Mouse (Mus musculus): ENCODE results near the gene Slc26a9. TPM values are rescaled to one million over a fixed set of nuclear protein-coding genes. Genes with fewer than 3 reads are reported as not detected.

Gene Slc26a9
- total and polyA plus RNA-seq, 2 experiments = under 0.01 TPM; not detected in 1

- H3K4me3 ChIP-seq (ENCODE audit: insufficient read depth, low read depth, low read length) = no peak overlapping the region
- no peaks in the 10 kb centered on the region for H3K79me2 ChIP-seq (ENCODE audit: control insufficient read depth, insufficient read depth, low read length)
- no peak overlapping the region for H3K27ac ChIP-seq (replicated peaks; ENCODE audit: insufficient read depth, low read depth, low read length)
- no peak overlapping the region for H3K9ac ChIP-seq (ENCODE audit: low read depth, low read length)
- no peaks in the 10 kb centered on the region for H3K36me3 ChIP-seq (ENCODE audit: control insufficient read depth, insufficient read depth, low read length)
- no peaks in the 10 kb centered on the region for H3K27me3 ChIP-seq (ENCODE audit: control insufficient read depth, insufficient read depth, low read length)
- H3K4me1 ChIP-seq (ENCODE audit: control insufficient read depth, insufficient read depth, low read length) = no peaks in the 10 kb centered on the region
- DNase-seq (ENCODE audit: extremely low read depth, low read depth, low spot score) = no peak
- TF ChIP-seq POLR2A (IDR thresholded peaks at IDR 0.05; ENCODE audit: extremely low read depth, insufficient read depth, low read length) = no peak
- no peak for TF ChIP-seq CTCF (IDR thresholded peaks at IDR 0.05; ENCODE audit: low read depth, low read length)
- 94% methylated on average over 6 of the region's 6 CpGs for WGBS
Observed at GRCm38 (mm10) chr1:131757211-131757610, 13.4 kb downstream of the Slc26a9 start.

GRCm38 (mm10) chr1:131758796-131759195 is 15.0 kb downstream of the Slc26a9 start:
- Histone ChIP-seq H3K27me3 (ENCODE audit: control insufficient read depth, insufficient read depth, low read length) (no peaks in the 10 kb centered on the region), H3K27ac (replicated peaks; ENCODE audit: insufficient read depth, low read depth, low read length) (no peak overlapping the region), H3K4me3 (ENCODE audit: insufficient read depth, low read depth, low read length) (no peak overlapping the region), H3K4me1 (ENCODE audit: control insufficient read depth, insufficient read depth, low read length) (no peaks in the 10 kb centered on the region), H3K9ac (ENCODE audit: low read depth, low read length) (no peak overlapping the region), H3K79me2 (ENCODE audit: control insufficient read depth, insufficient read depth, low read length) (no peaks in the 10 kb centered on the region), H3K36me3 (ENCODE audit: control insufficient read depth, insufficient read depth, low read length) (no peaks in the 10 kb centered on the region)
- no peak for DNase-seq (ENCODE audit: extremely low read depth, low read depth, low spot score)
- 90% methylated on average over 7 of the region's 7 CpGs for WGBS
- no peak for TF ChIP-seq POLR2A (IDR thresholded peaks at IDR 0.05; ENCODE audit: extremely low read depth, insufficient read depth, low read length)
- TF ChIP-seq CTCF (IDR thresholded peaks at IDR 0.05; ENCODE audit: low read depth, low read length) = no peak

GRCm38 (mm10) chr1:131759667-131760427 is 16.0 kb downstream of the Slc26a9 start:
- no peak for DNase-seq (ENCODE audit: extremely low read depth, low read depth, low spot score)
- no peaks in the 10 kb centered on the region for H3K79me2 ChIP-seq (ENCODE audit: control insufficient read depth, insufficient read depth, low read length)
- H3K27ac ChIP-seq (replicated peaks; ENCODE audit: insufficient read depth, low read depth, low read length) = no peak overlapping the region
- H3K4me1 ChIP-seq (ENCODE audit: control insufficient read depth, insufficient read depth, low read length) = no peaks in the 10 kb centered on the region
- no peak for TF ChIP-seq POLR2A (IDR thresholded peaks at IDR 0.05; ENCODE audit: extremely low read depth, insufficient read depth, low read length)
- TF ChIP-seq CTCF (IDR thresholded peaks at IDR 0.05; ENCODE audit: low read depth, low read length) = no peak
- WGBS = 74% methylated on average over 9 of the region's 9 CpGs
- no peak overlapping the region for H3K4me3 ChIP-seq (ENCODE audit: insufficient read depth, low read depth, low read length)
- H3K36me3 ChIP-seq (ENCODE audit: control insufficient read depth, insufficient read depth, low read length) = no peaks in the 10 kb centered on the region
- H3K9ac ChIP-seq (ENCODE audit: low read depth, low read length) = no peak overlapping the region
- no peaks in the 10 kb centered on the region for H3K27me3 ChIP-seq (ENCODE audit: control insufficient read depth, insufficient read depth, low read length)

- H3K9ac ChIP-seq (ENCODE audit: low read depth, low read length) = no peak overlapping the region
- DNase-seq (ENCODE audit: extremely low read depth, low read depth, low spot score) = no peak
- 92% methylated on average over 3 of the region's 3 CpGs for WGBS
Observed at GRCm38 (mm10) chr1:131760428-131760820, 16.6 kb downstream of the Slc26a9 start.

GRCm38 (mm10) chr1:131761079-131761831 is 17.4 kb downstream of the Slc26a9 start:
- 73% methylated on average over 13 of the region's 13 CpGs for WGBS

More at GRCm38 (mm10) chr1:131760428-131760820, 16.6 kb downstream of the Slc26a9 start:
- TF ChIP-seq POLR2A (IDR thresholded peaks at IDR 0.05; ENCODE audit: extremely low read depth, insufficient read depth, low read length) = no peak
- no peak for TF ChIP-seq CTCF (IDR thresholded peaks at IDR 0.05; ENCODE audit: low read depth, low read length)
- no peak overlapping the region for H3K4me3 ChIP-seq (ENCODE audit: insufficient read depth, low read depth, low read length)
- H3K4me1 ChIP-seq (ENCODE audit: control insufficient read depth, insufficient read depth, low read length) = no peaks in the 10 kb centered on the region
- no peaks in the 10 kb centered on the region for H3K27me3 ChIP-seq (ENCODE audit: control insufficient read depth, insufficient read depth, low read length)
- no peaks in the 10 kb centered on the region for H3K79me2 ChIP-seq (ENCODE audit: control insufficient read depth, insufficient read depth, low read length)
- no peaks in the 10 kb centered on the region for H3K36me3 ChIP-seq (ENCODE audit: control insufficient read depth, insufficient read depth, low read length)
- no peak overlapping the region for H3K27ac ChIP-seq (replicated peaks; ENCODE audit: insufficient read depth, low read depth, low read length)

More at GRCm38 (mm10) chr1:131761079-131761831, 17.4 kb downstream of the Slc26a9 start:
- Histone ChIP-seq H3K4me1 (ENCODE audit: control insufficient read depth, insufficient read depth, low read length) (no peaks in the 10 kb centered on the region), H3K27me3 (ENCODE audit: control insufficient read depth, insufficient read depth, low read length) (no peaks in the 10 kb centered on the region), H3K4me3 (ENCODE audit: insufficient read depth, low read depth, low read length) (no peak overlapping the region), H3K9ac (ENCODE audit: low read depth, low read length) (no peak overlapping the region), H3K27ac (replicated peaks; ENCODE audit: insufficient read depth, low read depth, low read length) (no peak overlapping the region), H3K36me3 (ENCODE audit: control insufficient read depth, insufficient read depth, low read length) (no peaks in the 10 kb centered on the region), H3K79me2 (ENCODE audit: control insufficient read depth, insufficient read depth, low read length) (no peaks in the 10 kb centered on the region)
- DNase-seq (ENCODE audit: extremely low read depth, low read depth, low spot score) = no peak
- TF ChIP-seq POLR2A (IDR thresholded peaks at IDR 0.05; ENCODE audit: extremely low read depth, insufficient read depth, low read length) (no peak), CTCF (IDR thresholded peaks at IDR 0.05; ENCODE audit: low read depth, low read length) (no peak)
